Mouse (Mus musculus): ENCODE data around the gene Nptn. TPM values are rescaled to one million over a fixed set of nuclear protein-coding genes. Genes with fewer than 3 reads are reported as not detected.

Nptn gene
- polyA plus RNA-seq, 1 experiment from 2014 or later = 60.3 TPM

- no peak overlapping the region for H3K4me2 ChIP-seq (ENCODE audit: low read depth, low read length, severe bottlenecking)
- H3K27me3 ChIP-seq (ENCODE audit: control insufficient read depth, insufficient read depth, low read length) = no peaks in the 10 kb centered on the region
- 82% methylated on average over 3 of the region's 3 CpGs for WGBS
- no peaks in the 10 kb centered on the region for H3K9me3 ChIP-seq (ENCODE audit: control insufficient read depth, low read length)
- H3K36me3 ChIP-seq (ENCODE audit: control insufficient read depth, insufficient read depth, low read length) = no peaks in the 10 kb centered on the region
- no peak overlapping the region for H3K4me3 ChIP-seq (ENCODE audit: low read depth, low read length)
- no peak overlapping the region for H3K9ac ChIP-seq (ENCODE audit: low read length)
- no peak for ATAC-seq (replicated peaks; ENCODE audit: low FRiP score)
- DNase-seq (ENCODE audit: low spot score) = no peak
- peaks cover 2% of the 10 kb centered on the region; the same call in 1 of the 2 replicates for H3K4me1 ChIP-seq (replicated peaks; ENCODE audit: control insufficient read depth, insufficient read depth, low read length)
- no peak overlapping the region for H3K27ac ChIP-seq (ENCODE audit: low read depth, low read length)
Observed at GRCm38 (mm10) chr9:58615064-58615938, 33.3 kb downstream of the Nptn start.

GRCm38 (mm10) chr9:58623009-58623408 is 41.0 kb downstream of the Nptn start:
- Histone ChIP-seq H3K27me3 (ENCODE audit: control insufficient read depth, insufficient read depth, low read length) (no peaks in the 10 kb centered on the region), H3K4me1 (replicated peaks; ENCODE audit: control insufficient read depth, insufficient read depth, low read length) (no peaks in the 10 kb centered on the region), H3K4me3 (ENCODE audit: low read depth, low read length) (no peak overlapping the region), H3K9me3 (ENCODE audit: control insufficient read depth, low read length) (no peaks in the 10 kb centered on the region), H3K27ac (ENCODE audit: low read depth, low read length) (no peak overlapping the region), H3K4me2 (ENCODE audit: low read depth, low read length, severe bottlenecking) (no peak overlapping the region), H3K36me3 (ENCODE audit: control insufficient read depth, insufficient read depth, low read length) (no peaks in the 10 kb centered on the region), H3K9ac (ENCODE audit: low read length) (no peak overlapping the region)
- WGBS = 88% methylated on average over 1 of the region's 1 CpGs
- no peak for ATAC-seq (replicated peaks; ENCODE audit: low FRiP score)
- no peak for DNase-seq (ENCODE audit: low spot score)

- 82% methylated on average over 2 of the region's 2 CpGs for WGBS
Observed at GRCm38 (mm10) chr9:58627197-58627596, 45.2 kb downstream of the Nptn start.

GRCm38 (mm10) chr9:58630441-58630840 is 48.4 kb downstream of the Nptn start:
- no peaks in the 10 kb centered on the region for H3K36me3 ChIP-seq (ENCODE audit: control insufficient read depth, insufficient read depth, low read length)

More at GRCm38 (mm10) chr9:58627197-58627596, 45.2 kb downstream of the Nptn start:
- no peaks in the 10 kb centered on the region for H3K27me3 ChIP-seq (ENCODE audit: control insufficient read depth, insufficient read depth, low read length)
- H3K9ac ChIP-seq (ENCODE audit: low read length) = no peak overlapping the region
- no peak overlapping the region for H3K27ac ChIP-seq (ENCODE audit: low read depth, low read length)
- no peak for DNase-seq (ENCODE audit: low spot score)
- no peaks in the 10 kb centered on the region for H3K9me3 ChIP-seq (ENCODE audit: control insufficient read depth, low read length)
- no peak overlapping the region for H3K4me2 ChIP-seq (ENCODE audit: low read depth, low read length, severe bottlenecking)
- no peaks in the 10 kb centered on the region for H3K4me1 ChIP-seq (replicated peaks; ENCODE audit: control insufficient read depth, insufficient read depth, low read length)
- no peak for ATAC-seq (replicated peaks; ENCODE audit: low FRiP score)
- H3K4me3 ChIP-seq (ENCODE audit: low read depth, low read length) = no peak overlapping the region
- no peaks in the 10 kb centered on the region for H3K36me3 ChIP-seq (ENCODE audit: control insufficient read depth, insufficient read depth, low read length)

GRCm38 (mm10) chr9:58648406-58649264 is 66.6 kb downstream of the Nptn start:
- Histone ChIP-seq H3K9me3 (ENCODE audit: control insufficient read depth, low read length) (no peaks in the 10 kb centered on the region), H3K4me1 (replicated peaks; ENCODE audit: control insufficient read depth, insufficient read depth, low read length) (no peaks in the 10 kb centered on the region), H3K27ac (ENCODE audit: low read depth, low read length) (no peak overlapping the region), H3K36me3 (ENCODE audit: control insufficient read depth, insufficient read depth, low read length) (no peaks in the 10 kb centered on the region), H3K9ac (ENCODE audit: low read length) (no peak overlapping the region), H3K27me3 (ENCODE audit: control insufficient read depth, insufficient read depth, low read length) (no peaks in the 10 kb centered on the region), H3K4me2 (ENCODE audit: low read depth, low read length, severe bottlenecking) (no peak overlapping the region), H3K4me3 (ENCODE audit: low read depth, low read length) (no peak overlapping the region)
- DNase-seq (ENCODE audit: low spot score) (no peak), ATAC-seq (replicated peaks; ENCODE audit: low FRiP score) (no peak)
- WGBS = 53% methylated on average over 6 of the region's 6 CpGs

More at GRCm38 (mm10) chr9:58630441-58630840, 48.4 kb downstream of the Nptn start:
- no peak for DNase-seq (ENCODE audit: low spot score)
- H3K9ac ChIP-seq (ENCODE audit: low read length) = no peak overlapping the region
- no peaks in the 10 kb centered on the region for H3K9me3 ChIP-seq (ENCODE audit: control insufficient read depth, low read length)
- H3K4me3 ChIP-seq (ENCODE audit: low read depth, low read length) = no peak overlapping the region
- no peaks in the 10 kb centered on the region for H3K27me3 ChIP-seq (ENCODE audit: control insufficient read depth, insufficient read depth, low read length)
- no peak overlapping the region for H3K4me2 ChIP-seq (ENCODE audit: low read depth, low read length, severe bottlenecking)
- H3K27ac ChIP-seq (ENCODE audit: low read depth, low read length) = no peak overlapping the region
- 84% methylated on average over 2 of the region's 2 CpGs for WGBS
- no peaks in the 10 kb centered on the region for H3K4me1 ChIP-seq (replicated peaks; ENCODE audit: control insufficient read depth, insufficient read depth, low read length)
- ATAC-seq (replicated peaks; ENCODE audit: low FRiP score) = no peak

- WGBS = 76% methylated on average over 4 of the region's 4 CpGs
- no peaks in the 10 kb centered on the region for H3K27me3 ChIP-seq (ENCODE audit: control insufficient read depth, insufficient read depth, low read length)
- no peak overlapping the region for H3K4me2 ChIP-seq (ENCODE audit: low read depth, low read length, severe bottlenecking)
- H3K9ac ChIP-seq (ENCODE audit: low read length) = no peak overlapping the region
- H3K4me1 ChIP-seq (replicated peaks; ENCODE audit: control insufficient read depth, insufficient read depth, low read length) = no peaks in the 10 kb centered on the region
- DNase-seq (ENCODE audit: low spot score) (no peak), ATAC-seq (replicated peaks; ENCODE audit: low FRiP score) (no peak)
- no peak overlapping the region for H3K27ac ChIP-seq (ENCODE audit: low read depth, low read length)
- no peak overlapping the region for H3K4me3 ChIP-seq (ENCODE audit: low read depth, low read length)
- no peaks in the 10 kb centered on the region for H3K36me3 ChIP-seq (ENCODE audit: control insufficient read depth, insufficient read depth, low read length)
- H3K9me3 ChIP-seq (ENCODE audit: control insufficient read depth, low read length) = no peaks in the 10 kb centered on the region
Observed at GRCm38 (mm10) chr9:58649265-58649626, 67.2 kb downstream of the Nptn start.

- no peaks in the 10 kb centered on the region for H3K36me3 ChIP-seq (ENCODE audit: control insufficient read depth, insufficient read depth, low read length)
- H3K27me3 ChIP-seq (ENCODE audit: control insufficient read depth, insufficient read depth, low read length) = no peaks in the 10 kb centered on the region
- H3K4me1 ChIP-seq (replicated peaks; ENCODE audit: control insufficient read depth, insufficient read depth, low read length) = no peaks in the 10 kb centered on the region
- H3K4me2 ChIP-seq (ENCODE audit: low read depth, low read length, severe bottlenecking) = no peak overlapping the region
- no peaks in the 10 kb centered on the region for H3K9me3 ChIP-seq (ENCODE audit: control insufficient read depth, low read length)
- H3K4me3 ChIP-seq (ENCODE audit: low read depth, low read length) = no peak overlapping the region
- 63% methylated on average over 4 of the region's 4 CpGs for whole genome bisulfite sequencing
- no peak for DNase-seq (ENCODE audit: low spot score)
- H3K9ac ChIP-seq (ENCODE audit: low read length) = no peak overlapping the region
- ATAC-seq (replicated peaks; ENCODE audit: low FRiP score) = no peak
- H3K27ac ChIP-seq (ENCODE audit: low read depth, low read length) = no peak overlapping the region
Observed at GRCm38 (mm10) chr9:58651993-58652392, 70.0 kb downstream of the Nptn start.

- DNase-seq (ENCODE audit: low spot score) (no peak), ATAC-seq (replicated peaks; ENCODE audit: low FRiP score) (no peak)
- Histone ChIP-seq H3K4me2 (ENCODE audit: low read depth, low read length, severe bottlenecking) (no peak overlapping the region), H3K36me3 (ENCODE audit: control insufficient read depth, insufficient read depth, low read length) (no peaks in the 10 kb centered on the region), H3K4me3 (ENCODE audit: low read depth, low read length) (no peak overlapping the region), H3K27me3 (ENCODE audit: control insufficient read depth, insufficient read depth, low read length) (no peaks in the 10 kb centered on the region), H3K9ac (ENCODE audit: low read length) (no peak overlapping the region), H3K27ac (ENCODE audit: low read depth, low read length) (no peak overlapping the region), H3K9me3 (ENCODE audit: control insufficient read depth, low read length) (no peaks in the 10 kb centered on the region), H3K4me1 (replicated peaks; ENCODE audit: control insufficient read depth, insufficient read depth, low read length) (no peaks in the 10 kb centered on the region)
- WGBS = 83% methylated on average over 4 of the region's 4 CpGs
Observed at GRCm38 (mm10) chr9:58654494-58654893, 72.5 kb downstream of the Nptn start.
